Mouse (Mus musculus): ENCODE data around the gene Wdr48. TPM values are rescaled to one million over a fixed set of nuclear protein-coding genes. Genes with fewer than 3 reads are reported as not detected.
A peak's percentile ranks its signal among the peaks of the same experiment; 100 is the strongest.

The Wdr48 gene
- polyA plus RNA-seq, 1 experiment from 2014 or later: 56.6 TPM

DNA sequence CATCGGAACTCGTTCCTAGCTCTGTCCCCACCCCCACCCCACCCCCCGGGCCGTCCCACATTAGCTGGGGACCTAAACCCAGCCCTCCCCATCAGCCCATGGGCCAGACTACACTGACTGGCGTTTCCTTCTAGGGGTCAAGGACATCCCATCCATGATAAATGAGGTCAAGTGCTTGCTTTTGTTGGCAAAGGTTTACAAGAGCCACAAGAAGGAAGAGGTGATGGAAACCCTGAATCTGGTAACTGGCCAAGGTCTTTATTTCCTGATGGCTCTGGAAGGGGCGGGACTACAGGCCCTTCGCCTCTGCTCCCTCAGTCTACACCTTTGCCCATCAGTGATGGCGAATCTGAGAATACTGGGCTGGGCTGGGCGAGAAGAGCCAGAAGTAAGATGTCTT, 64.2 kb downstream of the Wdr48 start:
- Histone ChIP-seq H3K9me3 (no peaks in the 10 kb centered on the region), H3K9ac (no peak overlapping the region), H3K4me2 (no peak overlapping the region), H3K36me3 (no peaks in the 10 kb centered on the region), H3K4me3 (no peak overlapping the region), H3K27ac (replicated peaks) (no peak overlapping the region), H3K4me1 (replicated peaks) (peaks cover 7% of the 10 kb centered on the region), H3K27me3 (no peaks in the 10 kb centered on the region)
- WGBS: 85% methylated on average over 9 of the region's 9 CpGs
- no peak for ATAC-seq (ENCODE audit: low read depth)

DNA sequence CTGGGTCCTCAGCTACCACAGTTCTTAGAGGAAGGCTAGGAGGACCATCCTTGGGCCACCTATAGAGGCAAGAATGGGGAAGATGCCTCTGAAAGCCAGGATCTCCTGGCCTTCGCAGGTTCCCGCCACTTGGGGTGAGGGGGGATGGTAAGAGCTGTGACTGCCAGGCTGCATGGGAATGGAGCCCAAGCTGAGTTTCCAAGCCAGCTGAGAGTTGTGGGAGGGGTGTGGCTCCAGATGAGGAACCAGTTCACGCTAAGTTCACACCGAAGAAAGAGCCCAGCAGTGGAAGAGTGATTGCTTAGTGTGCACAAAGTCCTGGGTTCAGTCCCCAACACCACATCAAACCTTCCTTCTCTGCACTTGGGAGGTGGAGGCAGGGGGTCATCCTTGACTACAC, 67.5 kb downstream of the Wdr48 start:
- H3K27ac ChIP-seq (replicated peaks): no peak overlapping the region
- WGBS: 74% methylated on average over 4 of the region's 4 CpGs
- H3K4me1 ChIP-seq (replicated peaks): peaks cover 7% of the 10 kb centered on the region
- ATAC-seq (ENCODE audit: low read depth): no peak
- no peaks in the 10 kb centered on the region for H3K27me3 ChIP-seq
- no peak overlapping the region for H3K4me3 ChIP-seq
- no peaks in the 10 kb centered on the region for H3K9me3 ChIP-seq
- no peaks in the 10 kb centered on the region for H3K36me3 ChIP-seq
- no peak overlapping the region for H3K9ac ChIP-seq
- H3K4me2 ChIP-seq: no peak overlapping the region

DNA sequence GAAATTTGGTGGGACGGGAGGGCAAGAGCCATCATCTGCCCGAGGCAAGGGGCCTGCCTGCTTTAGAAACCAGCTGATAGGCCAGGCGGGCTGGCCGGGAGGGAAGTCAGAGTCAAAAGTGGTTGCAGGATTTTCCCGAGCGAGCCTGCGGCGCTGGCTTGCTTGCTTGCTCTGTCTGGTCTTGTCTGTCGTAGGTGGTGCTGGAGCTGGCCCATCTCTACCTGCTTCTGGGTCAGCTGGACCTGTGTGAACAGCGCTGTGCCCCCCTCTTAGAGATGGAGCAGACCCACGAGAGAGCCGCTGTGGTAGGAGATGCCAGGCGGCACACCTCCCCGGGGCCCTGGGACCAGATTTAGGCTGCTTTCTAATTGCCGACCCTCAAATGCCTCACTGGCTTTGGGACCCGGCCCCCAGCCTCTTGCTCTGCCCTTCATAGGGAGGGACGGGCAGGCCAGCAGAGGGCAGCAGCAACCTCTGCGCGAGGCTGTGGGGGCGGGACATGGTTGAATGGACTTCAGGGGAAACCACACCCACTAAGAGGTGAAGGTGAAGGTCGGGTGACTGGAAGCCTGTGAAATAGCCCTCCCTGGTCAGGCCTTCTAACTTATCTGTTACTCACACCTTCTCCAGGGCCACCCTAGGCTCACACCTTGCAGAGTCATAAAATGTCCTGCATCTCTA, 68.4 kb downstream of the Wdr48 start:
- H3K4me1 ChIP-seq (replicated peaks): peaks cover 7% of the 10 kb centered on the region
- H3K36me3 ChIP-seq: no peaks in the 10 kb centered on the region
- WGBS: 12% methylated on average over 21 of the region's 21 CpGs
- ATAC-seq (ENCODE audit: low read depth): peak; percentile 61; the same call in 1 of the 2 replicates
- no peak overlapping the region for H3K4me3 ChIP-seq
- H3K27ac ChIP-seq (replicated peaks): no peak overlapping the region
- H3K27me3 ChIP-seq: no peaks in the 10 kb centered on the region
- H3K9me3 ChIP-seq: no peaks in the 10 kb centered on the region
- H3K9ac ChIP-seq: no peak overlapping the region
- peak overlapping the region; percentile 35 for H3K4me2 ChIP-seq

- no peak for ATAC-seq (ENCODE audit: low read depth)
- whole genome bisulfite sequencing: 81% methylated on average over 3 of the region's 3 CpGs
- H3K4me3 ChIP-seq: no peak overlapping the region
- H3K9ac ChIP-seq: no peak overlapping the region
- H3K4me2 ChIP-seq: no peak overlapping the region
- H3K27ac ChIP-seq (replicated peaks): no peak overlapping the region
- no peaks in the 10 kb centered on the region for H3K36me3 ChIP-seq
- no peaks in the 10 kb centered on the region for H3K27me3 ChIP-seq
- H3K9me3 ChIP-seq: no peaks in the 10 kb centered on the region
- peaks cover 7% of the 10 kb centered on the region for H3K4me1 ChIP-seq (replicated peaks)
Observed at GRCm38 (mm10) chr9:119964206-119964605, 69.5 kb downstream of the Wdr48 start.

DNA sequence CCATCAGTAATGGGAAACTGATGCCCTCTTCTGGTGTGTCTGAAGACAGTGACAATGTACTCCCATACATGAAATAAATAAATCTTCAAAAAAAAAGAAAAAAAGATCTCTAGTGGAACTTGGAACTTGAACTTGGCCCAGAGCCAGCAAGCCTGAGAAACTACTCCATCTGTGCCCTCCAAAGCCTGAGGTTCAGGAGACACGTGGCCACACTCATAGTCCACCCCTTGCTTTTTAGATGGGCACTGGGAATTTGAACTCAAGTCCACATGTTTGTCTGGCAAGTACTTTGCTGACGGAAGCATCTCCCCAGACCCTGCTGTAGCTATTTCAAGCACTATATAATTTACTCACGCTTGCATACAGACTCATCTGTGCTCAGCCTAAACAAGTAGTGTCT, 70.5 kb downstream of the Wdr48 start:
- Histone ChIP-seq H3K4me2 (no peak overlapping the region), H3K4me1 (replicated peaks) (peaks cover 9% of the 10 kb centered on the region), H3K27me3 (no peaks in the 10 kb centered on the region), H3K36me3 (no peaks in the 10 kb centered on the region), H3K4me3 (no peak overlapping the region), H3K9me3 (no peaks in the 10 kb centered on the region), H3K9ac (no peak overlapping the region), H3K27ac (replicated peaks) (no peak overlapping the region)
- whole genome bisulfite sequencing: 64% methylated on average over 3 of the region's 3 CpGs
- no peak for ATAC-seq (ENCODE audit: low read depth)

GRCm38 (mm10) chr9:119966221-119966910, 71.7 kb downstream of the Wdr48 start:
- H3K36me3 ChIP-seq: no peaks in the 10 kb centered on the region
- no peak overlapping the region for H3K27ac ChIP-seq (replicated peaks)
- no peak overlapping the region for H3K9ac ChIP-seq
- H3K27me3 ChIP-seq: no peaks in the 10 kb centered on the region
- H3K4me1 ChIP-seq (replicated peaks): peaks cover 21% of the 10 kb centered on the region
- no peak overlapping the region for H3K4me3 ChIP-seq
- 92% methylated on average over 26 of the region's 26 CpGs for WGBS
- H3K9me3 ChIP-seq: no peaks in the 10 kb centered on the region
- ATAC-seq (ENCODE audit: low read depth): no peak
- H3K4me2 ChIP-seq: no peak overlapping the region

DNA sequence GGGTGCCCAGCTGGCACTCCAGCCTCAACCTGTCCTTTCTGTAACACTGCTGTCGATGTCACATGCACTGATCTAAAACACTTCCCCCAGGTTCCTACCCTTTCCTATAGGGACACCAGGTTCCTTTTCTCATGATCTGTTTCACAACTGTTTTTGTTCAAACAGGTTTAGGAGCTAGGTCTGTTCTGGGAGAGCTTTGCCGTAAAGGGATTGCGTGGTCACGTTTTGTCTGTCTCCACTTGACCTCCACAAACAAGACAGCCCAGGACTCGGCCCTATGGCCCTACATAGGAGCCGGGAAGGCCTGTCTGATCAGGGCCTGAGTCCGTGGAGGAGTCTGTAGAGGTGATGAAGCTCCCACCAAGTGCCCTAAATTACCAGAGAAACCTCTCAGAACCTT, 75.1 kb downstream of the Wdr48 start:
- Histone ChIP-seq H3K36me3 (peaks cover 10% of the 10 kb centered on the region; the same call in 1 of the 2 replicates), H3K4me1 (replicated peaks) (peaks cover 15% of the 10 kb centered on the region), H3K4me3 (no peak overlapping the region), H3K9me3 (no peaks in the 10 kb centered on the region), H3K4me2 (no peak overlapping the region), H3K27me3 (no peaks in the 10 kb centered on the region), H3K27ac (replicated peaks) (no peak overlapping the region), H3K9ac (no peak overlapping the region)
- no peak for ATAC-seq (ENCODE audit: low read depth)
- 80% methylated on average over 7 of the region's 7 CpGs for WGBS

- Histone ChIP-seq H3K9me3 (no peaks in the 10 kb centered on the region), H3K27ac (replicated peaks) (peak overlapping the region; percentile 57; the same call in 1 of the 2 replicates), H3K36me3 (peaks cover 10% of the 10 kb centered on the region; the same call in 1 of the 2 replicates), H3K4me3 (no peak overlapping the region), H3K4me2 (no peak overlapping the region), H3K27me3 (no peaks in the 10 kb centered on the region), H3K4me1 (replicated peaks) (peaks cover 15% of the 10 kb centered on the region), H3K9ac (no peak overlapping the region)
- 49% methylated on average over 6 of the region's 6 CpGs for WGBS
- peak; percentile 29; the same call in 1 of the 2 replicates for ATAC-seq (ENCODE audit: low read depth)
Observed at GRCm38 (mm10) chr9:119970221-119970620, 75.5 kb downstream of the Wdr48 start.

DNA sequence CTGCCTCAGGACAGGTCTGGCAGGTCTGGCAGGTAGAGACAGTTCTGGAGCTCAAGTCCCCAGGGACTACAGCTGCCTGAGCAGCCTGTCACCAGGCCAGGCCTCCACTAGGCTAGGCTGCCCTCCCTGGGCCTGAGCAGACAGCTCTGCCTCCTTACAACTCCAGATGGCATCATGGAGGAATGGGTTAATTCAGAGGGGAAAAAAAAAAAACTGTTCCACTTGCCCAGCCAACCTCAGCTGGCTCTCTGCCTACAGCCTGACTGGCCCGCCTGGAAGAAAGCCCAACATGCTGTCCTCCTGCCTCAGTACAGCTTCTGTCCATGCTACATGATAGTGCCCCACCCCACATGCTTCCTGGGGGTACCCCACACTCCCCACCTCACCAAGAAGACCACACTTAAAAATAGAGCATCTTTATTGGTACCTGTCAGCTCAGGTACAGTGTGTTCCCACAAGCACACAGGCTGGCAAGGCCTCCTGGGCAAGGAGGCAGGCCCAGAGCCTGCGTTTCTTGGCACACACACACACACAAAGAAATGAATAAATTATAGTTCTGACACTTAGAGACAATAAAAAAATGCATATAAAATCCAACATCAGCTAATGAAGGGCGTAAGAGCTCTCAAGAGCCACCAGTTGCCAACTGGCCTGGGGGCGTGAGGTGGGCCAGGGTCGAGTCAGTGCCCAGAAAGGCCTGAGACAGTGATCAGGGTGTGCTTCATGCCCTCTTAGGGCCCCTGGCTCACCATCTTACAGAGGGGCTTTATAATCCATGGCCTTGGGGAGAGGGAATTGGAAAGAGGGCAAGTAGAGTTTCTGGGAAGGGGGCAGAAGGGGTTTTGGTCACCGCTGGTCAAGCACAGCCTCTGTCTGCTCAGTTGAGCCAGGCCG, 76.3 kb downstream of the Wdr48 start:
- WGBS: 66% methylated on average over 7 of the region's 7 CpGs
- Histone ChIP-seq H3K4me1 (replicated peaks) (peaks cover 15% of the 10 kb centered on the region), H3K9ac (peak overlapping the region; percentile 51; the same call in 1 of the 2 replicates), H3K36me3 (peaks cover 10% of the 10 kb centered on the region; the same call in 1 of the 2 replicates), H3K4me3 (no peak overlapping the region), H3K4me2 (no peak overlapping the region), H3K27ac (replicated peaks) (peak overlapping the region; percentile 57), H3K9me3 (no peaks in the 10 kb centered on the region), H3K27me3 (no peaks in the 10 kb centered on the region)
- ATAC-seq (ENCODE audit: low read depth): peak; percentile 57; the same call in 1 of the 2 replicates

DNA sequence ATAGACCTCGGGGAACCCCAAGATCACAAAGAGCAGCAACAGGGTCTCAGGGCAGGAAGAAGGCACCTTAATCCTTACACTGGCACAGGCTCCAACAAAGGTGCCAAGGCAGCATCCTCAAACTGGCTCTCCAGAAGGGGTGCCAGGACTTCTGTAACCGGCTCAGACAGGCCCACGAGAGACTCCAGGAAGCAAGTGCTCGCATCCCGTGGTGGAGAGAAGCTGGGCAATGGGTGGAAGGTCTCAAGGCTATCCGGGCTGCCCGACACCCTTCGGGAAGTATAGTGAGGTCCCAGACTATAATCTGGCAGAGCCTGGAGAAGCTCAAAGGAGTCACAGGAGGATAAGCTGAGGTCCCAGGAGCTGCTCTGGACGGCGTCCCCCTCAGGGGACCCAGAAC, 77.5 kb downstream of the Wdr48 start:
- peaks cover 17% of the 10 kb centered on the region for H3K4me1 ChIP-seq (replicated peaks)
- H3K9me3 ChIP-seq: no peaks in the 10 kb centered on the region
- ATAC-seq (ENCODE audit: low read depth): no peak
- H3K9ac ChIP-seq: no peak overlapping the region
- no peak overlapping the region for H3K4me3 ChIP-seq
- no peak overlapping the region for H3K4me2 ChIP-seq
- H3K36me3 ChIP-seq: peaks cover 10% of the 10 kb centered on the region; the same call in 1 of the 2 replicates
- H3K27ac ChIP-seq (replicated peaks): no peak overlapping the region
- no peaks in the 10 kb centered on the region for H3K27me3 ChIP-seq
- WGBS: 96% methylated on average over 10 of the region's 10 CpGs

GRCm38 (mm10) chr9:119972582-119972981, 77.9 kb downstream of the Wdr48 start:
- ATAC-seq (ENCODE audit: low read depth): no peak
- peaks cover 10% of the 10 kb centered on the region; the same call in 1 of the 2 replicates for H3K36me3 ChIP-seq
- no peak overlapping the region for H3K9ac ChIP-seq
- no peaks in the 10 kb centered on the region for H3K27me3 ChIP-seq
- no peak overlapping the region for H3K27ac ChIP-seq (replicated peaks)
- no peak overlapping the region for H3K4me2 ChIP-seq
- peaks cover 21% of the 10 kb centered on the region for H3K4me1 ChIP-seq (replicated peaks)
- WGBS: 91% methylated on average over 12 of the region's 12 CpGs
- H3K4me3 ChIP-seq: no peak overlapping the region
- no peaks in the 10 kb centered on the region for H3K9me3 ChIP-seq

GRCm38 (mm10) chr9:119973281-119973680, 78.6 kb downstream of the Wdr48 start:
- no peak overlapping the region for H3K9ac ChIP-seq
- H3K27ac ChIP-seq (replicated peaks): no peak overlapping the region
- H3K9me3 ChIP-seq: no peaks in the 10 kb centered on the region
- H3K4me1 ChIP-seq (replicated peaks): peaks cover 28% of the 10 kb centered on the region
- WGBS: 94% methylated on average over 23 of the region's 23 CpGs
- no peak overlapping the region for H3K4me2 ChIP-seq
- no peaks in the 10 kb centered on the region for H3K27me3 ChIP-seq
- H3K36me3 ChIP-seq: peaks cover 10% of the 10 kb centered on the region; the same call in 1 of the 2 replicates
- no peak overlapping the region for H3K4me3 ChIP-seq
- ATAC-seq (ENCODE audit: low read depth): no peak

All from neural tube, embryonic 13.5 days (tissue).